In genomic region chr3:63315211-63315760, GRCm38 (mm10) we compare ENCODE assay signal across 24 mouse cellular contexts.
A peak's percentile ranks its signal among the peaks of the same experiment; 100 is the strongest.
DNase-seq lines count a peak whose midpoint lies in the region; ATAC-seq and TF ChIP-seq lines count a peak whose summit lies in the region.
"Had no signal": no experiment of that assay in that cellular context is flagged by ENCODE, and none has a peak within 500 bp of the region (broad histone marks: within the 10 kb centered on the region; RNA-seq: fewer than 3 reads in every experiment).

No protein-coding gene starts in this region.

- no peak overlapping the region for H3K9ac ChIP-seq in liver, adult 2 months (ENCODE audit: low read depth, low read length)
- no peak overlapping the region for H3K9ac ChIP-seq in liver, embryonic 12.5 days
- H3K9ac ChIP-seq: embryonic facial prominence, embryonic 12.5 days; forebrain, postnatal 0 days; heart, embryonic 12.5 days; kidney, embryonic 15.5 days; neural tube, embryonic 15.5 days had no signal

- intact Hi-C loops in gastrocnemius, adult 2 months (cut with DNase I), result no loop called here
- intact Hi-C loops in gastrocnemius, postnatal 14 days (cut with DNase I; ENCODE audit: low total_unique reads), result no loop called here

- H3K4me2 ChIP-seq in liver, embryonic 12.5 days, result no peak overlapping the region
- H3K4me2 ChIP-seq: embryonic facial prominence, embryonic 12.5 days; heart, embryonic 12.5 days; kidney, embryonic 15.5 days; liver, embryonic 11.5 days; midbrain, embryonic 11.5 days; neural tube, embryonic 15.5 days had no signal

- 76% methylated on average over 7 of the region's 7 CpGs for WGBS in liver, adult 2 months
- WGBS in liver, embryonic 12.5 days (ENCODE audit: insufficient replicate concordance), result 71% methylated on average over 7 of the region's 7 CpGs

- no peaks in the 10 kb centered on the region; the same call in 1 of the 2 replicates for H3K79me2 ChIP-seq in liver, adult 2 months (ENCODE audit: control insufficient read depth, insufficient read depth, low read length)

- no peak for TF ChIP-seq POLR2A in liver, adult 2 months (IDR thresholded peaks at IDR 0.05; ENCODE audit: extremely low read depth, insufficient read depth, low read length)

- no peaks in the 10 kb centered on the region for H3K4me1 ChIP-seq in liver, adult 2 months (ENCODE audit: control insufficient read depth, insufficient read depth, low read length)
- H3K4me1 ChIP-seq in liver, embryonic 12.5 days, result no peaks in the 10 kb centered on the region
- H3K4me1 ChIP-seq: heart, embryonic 12.5 days; kidney, embryonic 15.5 days; neural tube, embryonic 15.5 days had no signal

- H3K9me3 ChIP-seq in liver, embryonic 12.5 days (replicated peaks), result no peaks in the 10 kb centered on the region
- H3K9me3 ChIP-seq: embryonic facial prominence, embryonic 12.5 days; heart, embryonic 12.5 days; kidney, embryonic 15.5 days; neural tube, embryonic 15.5 days had no signal

- H3K36me3 ChIP-seq in liver, adult 2 months (ENCODE audit: control insufficient read depth, insufficient read depth, low read length), result no peaks in the 10 kb centered on the region
- H3K36me3 ChIP-seq in liver, embryonic 12.5 days, result no peaks in the 10 kb centered on the region
- H3K36me3 ChIP-seq: embryonic facial prominence, embryonic 12.5 days; heart, embryonic 12.5 days; kidney, embryonic 15.5 days; neural tube, embryonic 15.5 days had no signal

- DNase-seq in adrenal gland, adult 2 months, result peak; percentile 18
- DNase-seq in adrenal gland, adult 8-10 months, result no peak
- peak; percentile 27 for DNase-seq in gastrocnemius, adult 2 months
- DNase-seq in gastrocnemius, postnatal 14 days, result no peak
- peak; percentile 46 for DNase-seq in liver, adult 2 months (ENCODE audit: extremely low read depth, low read depth, low spot score)
- no peak for DNase-seq in lung, postnatal 4 days
- no peak for DNase-seq in spleen, adult 18-20 months
- DNase-seq: cerebellum, adult 2 months; cerebellum, postnatal 25 days; forebrain, postnatal 0 days; heart, postnatal 10 days; left cerebral cortex, postnatal 4 days; lung, adult 18-20 months; lung, postnatal 10 days; thymus, postnatal 14 days had no signal

- no peaks in the 10 kb centered on the region for H3K27me3 ChIP-seq in liver, adult 2 months (ENCODE audit: control insufficient read depth, insufficient read depth, low read length)
- no peaks in the 10 kb centered on the region for H3K27me3 ChIP-seq in liver, embryonic 12.5 days (replicated peaks)
- H3K27me3 ChIP-seq: embryonic facial prominence, embryonic 12.5 days; heart, embryonic 12.5 days; kidney, embryonic 15.5 days; neural tube, embryonic 15.5 days had no signal

- ATAC-seq in liver, embryonic 12.5 days, result no peak
- ATAC-seq: forebrain, postnatal 0 days; hindbrain, postnatal 0 days; intestine, embryonic 16.5 days had no signal

- TF ChIP-seq CTCF in gastrocnemius, adult 2 months (IDR thresholded peaks at IDR 0.05), result no peak
- no peak for TF ChIP-seq CTCF in liver, adult 2 months (IDR thresholded peaks at IDR 0.05; ENCODE audit: low read depth, low read length)

- no peak overlapping the region for H3K4me3 ChIP-seq in gastrocnemius, adult 2 months
- H3K4me3 ChIP-seq in liver, adult 2 months (ENCODE audit: insufficient read depth, low read depth, low read length), result no peak overlapping the region
- no peak overlapping the region for H3K4me3 ChIP-seq in liver, embryonic 12.5 days
- H3K4me3 ChIP-seq: embryonic facial prominence, embryonic 12.5 days; heart, embryonic 12.5 days; kidney, embryonic 15.5 days; neural tube, embryonic 15.5 days had no signal

- H3K27ac ChIP-seq in gastrocnemius, adult 2 months, result no peak overlapping the region
- H3K27ac ChIP-seq in liver, adult 2 months (replicated peaks; ENCODE audit: insufficient read depth, low read depth, low read length), result no peak overlapping the region
- no peak overlapping the region for H3K27ac ChIP-seq in liver, embryonic 12.5 days
- H3K27ac ChIP-seq: embryonic facial prominence, embryonic 12.5 days; hindbrain, postnatal 0 days; kidney, embryonic 15.5 days; neural tube, embryonic 15.5 days had no signal

Comparison
In these comparisons a context has a peak if more than half of its experiments do, and no peak if none do; other contexts are left out.
1. DNase-seq: peak in adrenal gland, adult 2 months (single experiment), gastrocnemius, adult 2 months (single experiment) and liver, adult 2 months (single experiment); none in adrenal gland, adult 8-10 months (single experiment), gastrocnemius, postnatal 14 days (single experiment), lung, postnatal 4 days (0 of 2) and spleen, adult 18-20 months (0 of 2).